ENCODE assay signal across 8 mouse cellular contexts in the genomic region with DNA sequence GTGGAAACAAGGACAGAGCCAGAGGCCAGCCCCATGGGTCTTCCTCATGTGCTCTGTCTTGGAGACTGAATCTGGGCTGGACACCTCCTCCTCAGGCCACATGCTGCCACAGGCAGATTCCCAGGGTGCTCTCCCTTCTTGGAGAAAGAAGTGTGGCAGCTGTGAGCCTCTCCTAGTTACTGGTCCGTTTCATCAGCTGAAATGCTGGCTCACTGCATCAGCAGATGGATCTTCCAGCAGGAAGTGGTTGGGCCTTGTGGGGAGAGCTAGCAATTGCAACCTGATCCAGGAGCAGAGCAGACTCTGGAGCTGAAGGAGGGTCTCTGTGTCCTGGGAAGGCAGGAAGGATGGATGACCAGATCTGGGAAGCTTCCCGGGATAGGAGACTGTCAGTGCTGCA. TPM values are rescaled to one million over a fixed set of nuclear protein-coding genes. Genes with fewer than 3 reads are reported as not detected.
DNase-seq lines count a peak whose midpoint lies in the region; ATAC-seq and TF ChIP-seq lines count a peak whose summit lies in the region.

No protein-coding gene starts in this region.

- H3K27me3 ChIP-seq in forebrain, postnatal 0 days (ENCODE audit: insufficient read depth, low read length) = no peaks in the 10 kb centered on the region

- no peak overlapping the region for H3K4me3 ChIP-seq in forebrain, postnatal 0 days (ENCODE audit: low read depth, low read length)

- no peaks in the 10 kb centered on the region for H3K36me3 ChIP-seq in forebrain, postnatal 0 days (ENCODE audit: insufficient read depth)

- no peaks in the 10 kb centered on the region for H3K9me3 ChIP-seq in forebrain, postnatal 0 days (ENCODE audit: low read length)

- 0 out of 2 replicates have a peak overlapping the region, but pooled peaks have one; percentile 11 for H3K27ac ChIP-seq in forebrain, postnatal 0 days (ENCODE audit: low read depth, low read length)

- intact Hi-C loops in heart, postnatal 36 days (cut with DNase I) = loop anchor here (5.0 kb wide), 1 partner anchor 49 kb away; a partner anchor contains a TSS
- intact Hi-C loops in left cerebral cortex, postnatal 25 days (cut with DNase I) = loop anchor here (5.0 kb wide), 1 partner anchor 49 kb away; a partner anchor contains a TSS

- 29% methylated on average over 2 of the region's 2 CpGs for WGBS in forebrain, postnatal 0 days

- peak; percentile 54 for TF ChIP-seq CTCF in forebrain, postnatal 0 days (IDR thresholded peaks at IDR 0.05; ENCODE audit: low read depth)

- peak; percentile 36 for ATAC-seq in forebrain, postnatal 0 days
- ATAC-seq in megakaryocyte-erythroid progenitor cell, adult 5-6 weeks (replicated peaks; ENCODE audit: low FRiP score, low TSS enrichment, poor library complexity, severe bottlenecking) = no peak
- no peak for ATAC-seq in inflammation-experienced regulatory T-cells, adult 6 months

- peaks cover 23% of the 10 kb centered on the region; the same call in 1 of the 2 replicates for H3K4me1 ChIP-seq in forebrain, postnatal 0 days (ENCODE audit: insufficient read depth)

- H3K4me2 ChIP-seq in forebrain, postnatal 0 days (ENCODE audit: low read depth) = no peak overlapping the region

- peak; percentile 23 for DNase-seq in ovary, adult 18-20 months (ENCODE audit: low spot score)
- no peak for DNase-seq in ovary, postnatal 14 days (ENCODE audit: low spot score)
- DNase-seq in forebrain, postnatal 0 days = peak; percentile 70
- peak; percentile 37 to 41 for DNase-seq in heart, postnatal 36 days
- DNase-seq in left cerebral cortex, postnatal 25 days (ENCODE audit: low spot score in 2 of 2) = peak; percentile 31 to 76
- DNase-seq in retina, embryonic 14.5 days (ENCODE audit: low spot score) = peak; percentile 34

- H3K9ac ChIP-seq in forebrain, postnatal 0 days = no peak overlapping the region

RNA-seq across cellular contexts. Expression of a gene that starts 50.3 kb away (rescaled TPM):
- total RNA-seq in forebrain, postnatal 0 days (2014; rRNA removed) = 14.6 and 15.1 TPM in 2 replicates
- polyA plus RNA-seq in forebrain, postnatal 0 days (2015; fragmentation: Nextera tagmentation; extraction: Ambion mirVana) = 4.3 and 6.1 TPM in 2 replicates
- total RNA-seq in heart, postnatal 36 days (2021) = under 1 TPM; 0.33 to 0.60 TPM
- total RNA-seq in left cerebral cortex, postnatal 25 days (2021) = 10 to 100 TPM; 44.6 to 57.0 TPM
- not detected in 2 replicates for total RNA-seq in megakaryocyte-erythroid progenitor cell, adult 5-6 weeks (2014; fragmentation: Nextera tagmentation)
- total RNA-seq in megakaryocyte-erythroid progenitor cell, adult 5-6 weeks (2017) = not detected in 2 replicates
- polyA plus RNA-seq in inflammation-experienced regulatory T-cells, adult 6 months (2017; shearing (Covaris generic)) = not detected

RNA-seq across cellular contexts. Expression of a gene that starts 53.0 kb away (rescaled TPM):
- 8.4 and 15.6 TPM in 2 replicates for total RNA-seq in forebrain, postnatal 0 days (2014; rRNA removed)
- 3.2 and 4.2 TPM in 2 replicates for polyA plus RNA-seq in forebrain, postnatal 0 days (2015; fragmentation: Nextera tagmentation; extraction: Ambion mirVana)
- total RNA-seq in heart, postnatal 36 days (2021) = 1 to 10 TPM; 4.6 to 7.2 TPM
- total RNA-seq in left cerebral cortex, postnatal 25 days (2021) = 10 to 100 TPM; 10.1 TPM
- 14.8 and 15.3 TPM in 2 replicates for total RNA-seq in megakaryocyte-erythroid progenitor cell, adult 5-6 weeks (2014; fragmentation: Nextera tagmentation)
- total RNA-seq in megakaryocyte-erythroid progenitor cell, adult 5-6 weeks (2017) = 15.3 and 16.2 TPM in 2 replicates
- polyA plus RNA-seq in inflammation-experienced regulatory T-cells, adult 6 months (2017; shearing (Covaris generic)) = 1 to 10 TPM; 5.5 to 6.8 (median 6.4) TPM
